Mouse (Mus musculus) CH12.LX (cell line): ENCODE results near the gene Fam221b.

Experiments used
- CTCF ChIP-seq, 2 experiments: IDR thresholded peaks in 1 of 2; conservative IDR thresholded peaks in 1 of 2; 2 replicates each; pipeline ENCODE4 v1.5.1; 2011 to 2012; ENCODE audit warnings: low read depth in 2 of 2, low read length in 2 of 2, improper control_type of control experiment in 1 of 2, inconsistent platforms in 1 of 2, mild to moderate bottlenecking in 1 of 2, moderate library complexity in 1 of 2
- EP300 ChIP-seq: IDR thresholded peaks from 2 replicates; pipeline ENCODE4 v1.6.1; 2011; ENCODE audit warnings: low read length, improper control_type of control experiment
- HCFC1 ChIP-seq: IDR thresholded peaks from 2 replicates; pipeline ENCODE4 v1.6.1; 2012; ENCODE audit warnings: low read depth, mild to moderate bottlenecking, inconsistent platforms, low read length, improper control_type of control experiment
- MAZ ChIP-seq: IDR thresholded peaks from 2 replicates; pipeline ENCODE4 v1.6.1; 2012; ENCODE audit warnings: low read depth, mild to moderate bottlenecking, inconsistent platforms, low read length, improper control_type of control experiment, moderate library complexity
- TCF12 ChIP-seq: IDR thresholded peaks from 2 replicates; pipeline ENCODE4 v1.6.1; 2014; ENCODE audit warnings: low read depth, mild to moderate bottlenecking, inconsistent platforms, low read length, improper control_type of control experiment
- ZC3H11A ChIP-seq: IDR thresholded peaks from 2 replicates; pipeline ENCODE4 v1.6.1; 2012; ENCODE audit warnings: low read depth, mild to moderate bottlenecking, inconsistent platforms, low read length, improper control_type of control experiment
- ZNF384 ChIP-seq: IDR thresholded peaks from 2 replicates; pipeline ENCODE4 v1.6.1; 2012; ENCODE audit warnings: low read depth, low read length, improper control_type of control experiment, inconsistent platforms

GRCm38 (mm10) chr4:43694439-43695248 is 25.7 kb upstream of the Fam221b start:
- TF ChIP-seq CTCF (conservative IDR thresholded peaks at IDR 0.05 in 1 of 2, IDR thresholded peaks at IDR 0.05 in 1 of 2; ENCODE audit: low read depth in 2 of 2, low read length in 2 of 2) = no peak
- no peak for TF ChIP-seq HCFC1
- no peak for TF ChIP-seq ZNF384
- no peak for TF ChIP-seq TCF12
- TF ChIP-seq ZC3H11A = no peak
- no peak for TF ChIP-seq EP300
- no peak for TF ChIP-seq MAZ
